Mouse (Mus musculus): ENCODE measurements around the gene Caskin2. TPM values are rescaled to one million over a fixed set of nuclear protein-coding genes. Genes with fewer than 3 reads are reported as not detected.

Gene Caskin2
- total and polyA plus RNA-seq, 2 experiments = 2.9 to 9.7 TPM

GRCm38 (mm10) chr11:115812533-115813420 is 662 bp downstream of the Caskin2 start:
- Histone ChIP-seq H3K79me2 (ENCODE audit: control insufficient read depth, insufficient read depth, low read length) (peaks cover 18% of the 10 kb centered on the region; the same call in 1 of the 2 replicates), H3K27me3 (ENCODE audit: control insufficient read depth, insufficient read depth, low read length) (no peaks in the 10 kb centered on the region), H3K36me3 (ENCODE audit: control insufficient read depth, insufficient read depth, low read length) (no peaks in the 10 kb centered on the region), H3K4me1 (ENCODE audit: control insufficient read depth, insufficient read depth, low read length) (peaks cover 28% of the 10 kb centered on the region), H3K27ac (replicated peaks; ENCODE audit: insufficient read depth, low read depth, low read length) (peak overlapping the region; percentile 87), H3K9ac (ENCODE audit: low read depth, low read length) (peak overlapping the region; percentile 85), H3K4me3 (ENCODE audit: insufficient read depth, low read depth, low read length) (peak overlapping the region; percentile 87)
- WGBS = 4% methylated on average over 28 of the region's 28 CpGs
- no peak for TF ChIP-seq CTCF (IDR thresholded peaks at IDR 0.05; ENCODE audit: low read depth, low read length)
- TF ChIP-seq POLR2A (IDR thresholded peaks at IDR 0.05; ENCODE audit: extremely low read depth, insufficient read depth, low read length) = no peak
- DNase-seq (ENCODE audit: extremely low read depth, low read depth, low spot score) = no peak

GRCm38 (mm10) chr11:115812095-115812494 is 1.3 kb downstream of the Caskin2 start:
- Histone ChIP-seq H3K4me1 (ENCODE audit: control insufficient read depth, insufficient read depth, low read length) (peaks cover 28% of the 10 kb centered on the region), H3K27ac (replicated peaks; ENCODE audit: insufficient read depth, low read depth, low read length) (peak overlapping the region; percentile 87; the same call in 1 of the 2 replicates), H3K9ac (ENCODE audit: low read depth, low read length) (peak overlapping the region; percentile 85)

GRCm38 (mm10) chr11:115811381-115812093 is 1.9 kb downstream of the Caskin2 start:
- H3K27ac ChIP-seq (replicated peaks; ENCODE audit: insufficient read depth, low read depth, low read length) = peak overlapping the region; percentile 13; the same call in 1 of the 2 replicates
- no peak for TF ChIP-seq CTCF (IDR thresholded peaks at IDR 0.05; ENCODE audit: low read depth, low read length)
- no peak for TF ChIP-seq POLR2A (IDR thresholded peaks at IDR 0.05; ENCODE audit: extremely low read depth, insufficient read depth, low read length)
- peaks cover 18% of the 10 kb centered on the region; the same call in 1 of the 2 replicates for H3K79me2 ChIP-seq (ENCODE audit: control insufficient read depth, insufficient read depth, low read length)
- no peaks in the 10 kb centered on the region for H3K27me3 ChIP-seq (ENCODE audit: control insufficient read depth, insufficient read depth, low read length)
- no peaks in the 10 kb centered on the region for H3K36me3 ChIP-seq (ENCODE audit: control insufficient read depth, insufficient read depth, low read length)
- DNase-seq (ENCODE audit: extremely low read depth, low read depth, low spot score) = no peak
- peak overlapping the region; percentile 85 for H3K9ac ChIP-seq (ENCODE audit: low read depth, low read length)
- H3K4me1 ChIP-seq (ENCODE audit: control insufficient read depth, insufficient read depth, low read length) = peaks cover 27% of the 10 kb centered on the region
- H3K4me3 ChIP-seq (ENCODE audit: insufficient read depth, low read depth, low read length) = peak overlapping the region; percentile 87
- 73% methylated on average over 20 of the region's 20 CpGs for WGBS

More at GRCm38 (mm10) chr11:115812095-115812494, 1.3 kb downstream of the Caskin2 start:
- Histone ChIP-seq H3K36me3 (ENCODE audit: control insufficient read depth, insufficient read depth, low read length) (no peaks in the 10 kb centered on the region), H3K79me2 (ENCODE audit: control insufficient read depth, insufficient read depth, low read length) (peaks cover 18% of the 10 kb centered on the region; the same call in 1 of the 2 replicates), H3K4me3 (ENCODE audit: insufficient read depth, low read depth, low read length) (peak overlapping the region; percentile 87), H3K27me3 (ENCODE audit: control insufficient read depth, insufficient read depth, low read length) (no peaks in the 10 kb centered on the region)
- no peak for DNase-seq (ENCODE audit: extremely low read depth, low read depth, low spot score)
- 43% methylated on average over 7 of the region's 7 CpGs for WGBS
- TF ChIP-seq CTCF (IDR thresholded peaks at IDR 0.05; ENCODE audit: low read depth, low read length) (no peak), POLR2A (IDR thresholded peaks at IDR 0.05; ENCODE audit: extremely low read depth, insufficient read depth, low read length) (no peak)

- Histone ChIP-seq H3K36me3 (ENCODE audit: control insufficient read depth, insufficient read depth, low read length) (no peaks in the 10 kb centered on the region), H3K9ac (ENCODE audit: low read depth, low read length) (peak overlapping the region; percentile 57), H3K27me3 (ENCODE audit: control insufficient read depth, insufficient read depth, low read length) (no peaks in the 10 kb centered on the region), H3K79me2 (ENCODE audit: control insufficient read depth, insufficient read depth, low read length) (peaks cover 18% of the 10 kb centered on the region; the same call in 1 of the 2 replicates), H3K27ac (replicated peaks; ENCODE audit: insufficient read depth, low read depth, low read length) (peak overlapping the region; percentile 42), H3K4me3 (ENCODE audit: insufficient read depth, low read depth, low read length) (peak overlapping the region; percentile 57), H3K4me1 (ENCODE audit: control insufficient read depth, insufficient read depth, low read length) (peaks cover 23% of the 10 kb centered on the region)
- peak; percentile 38 for DNase-seq (ENCODE audit: extremely low read depth, low read depth, low spot score)
- 16% methylated on average over 14 of the region's 14 CpGs for WGBS
- TF ChIP-seq POLR2A (IDR thresholded peaks at IDR 0.05; ENCODE audit: extremely low read depth, insufficient read depth, low read length) (no peak), CTCF (IDR thresholded peaks at IDR 0.05; ENCODE audit: low read depth, low read length) (no peak)
Measured at GRCm38 (mm10) chr11:115810377-115810776, 3.1 kb downstream of the Caskin2 start.

- WGBS = 74% methylated on average over 8 of the region's 8 CpGs
Measured at GRCm38 (mm10) chr11:115809311-115809781, 4.1 kb downstream of the Caskin2 start.

More at GRCm38 (mm10) chr11:115809311-115809781, 4.1 kb downstream of the Caskin2 start:
- Histone ChIP-seq H3K27me3 (ENCODE audit: control insufficient read depth, insufficient read depth, low read length) (no peaks in the 10 kb centered on the region), H3K36me3 (ENCODE audit: control insufficient read depth, insufficient read depth, low read length) (no peaks in the 10 kb centered on the region; the same call in 1 of the 2 replicates), H3K4me1 (ENCODE audit: control insufficient read depth, insufficient read depth, low read length) (peaks cover 21% of the 10 kb centered on the region), H3K9ac (ENCODE audit: low read depth, low read length) (no peak overlapping the region), H3K4me3 (ENCODE audit: insufficient read depth, low read depth, low read length) (no peak overlapping the region), H3K79me2 (ENCODE audit: control insufficient read depth, insufficient read depth, low read length) (peaks cover 18% of the 10 kb centered on the region; the same call in 1 of the 2 replicates), H3K27ac (replicated peaks; ENCODE audit: insufficient read depth, low read depth, low read length) (peak overlapping the region; percentile 3; the same call in 1 of the 2 replicates)
- no peak for DNase-seq (ENCODE audit: extremely low read depth, low read depth, low spot score)
- TF ChIP-seq POLR2A (IDR thresholded peaks at IDR 0.05; ENCODE audit: extremely low read depth, insufficient read depth, low read length) (no peak), CTCF (IDR thresholded peaks at IDR 0.05; ENCODE audit: low read depth, low read length) (no peak)

Measured in liver, adult 2 months (tissue).